Mouse (Mus musculus) forebrain, embryonic 16.5 days (tissue): ENCODE results near the gene Mrpl21. TPM values are rescaled to one million over a fixed set of nuclear protein-coding genes. Genes with fewer than 3 reads are reported as not detected.
A peak's percentile ranks its signal among the peaks of the same experiment; 100 is the strongest.

Experiments
- ATAC-seq: fragments of 200-750 bp; cut with Nextera tagmentation; 2 replicates; pipeline ENCODE4 v1.8.0; 2017; ENCODE audit warnings: mild to moderate bottlenecking, moderate library complexity
- H3K27ac ChIP-seq: fragments of 300-500 bp; sonication (generic); 2 replicates; pipeline ENCODE4 v1.5.1; 2014; ENCODE audit warnings: low read length, control low read depth
- H3K27me3 ChIP-seq: fragments of 300-500 bp; sonication (generic); replicated peaks from 2 replicates; pipeline ENCODE4 v1.6.1; 2014; ENCODE audit warnings: low read length; ENCODE audit not compliant: control insufficient read depth, insufficient read depth
- H3K36me3 ChIP-seq: fragments of 300-500 bp; sonication (generic); 2 replicates; pipeline ENCODE4 v1.6.1; 2014; ENCODE audit not compliant: control insufficient read depth, insufficient read depth
- H3K4me1 ChIP-seq: fragments of 300-500 bp; sonication (generic); replicated peaks from 2 replicates; pipeline ENCODE4 v1.6.1; 2014; ENCODE audit warnings: low read length; ENCODE audit not compliant: control insufficient read depth, insufficient read depth
- H3K4me2 ChIP-seq: fragments of 300-500 bp; sonication (generic); 2 replicates; pipeline ENCODE4 v1.6.1; 2014; ENCODE audit warnings: mild to moderate bottlenecking, low read length, control low read depth
- H3K4me3 ChIP-seq: fragments of 300-500 bp; sonication (generic); replicated peaks from 2 replicates; pipeline ENCODE4 v1.5.1; 2014; ENCODE audit warnings: mild to moderate bottlenecking, low read length, control low read depth
- H3K9ac ChIP-seq: fragments of 300-500 bp; sonication (generic); replicated peaks from 2 replicates; pipeline ENCODE4 v1.6.1; 2014; ENCODE audit warnings: low read depth, low read length, control low read depth
- H3K9me3 ChIP-seq: fragments of 300-500 bp; sonication (generic); 2 replicates; pipeline ENCODE4 v1.6.1; 2016; ENCODE audit warnings: low read length; ENCODE audit not compliant: control insufficient read depth
- WGBS: fragments of 180-500 bp; shearing (Covaris S2); extraction: QIAGEN DNeasy Blood & Tissue Kit; methylation state at CpG from one replicate; pipeline ENCODE4 v1.1.7; 2014; 5-methylcytosine and 5-hydroxymethylcytosine counted together
- polyA plus RNA-seq: library from polyadenylated mRNA; unstranded; fragments of >200 nt; fragmentation: Nextera tagmentation; extraction: Ambion mirVana; gene quantifications from 2 replicates; pipeline ENCODE4 v1.2.1, GENCODE M21; 2015

Gene Mrpl21
- polyA plus RNA-seq, 1 experiment from 2014 or later, result 95.7 TPM

DNA sequence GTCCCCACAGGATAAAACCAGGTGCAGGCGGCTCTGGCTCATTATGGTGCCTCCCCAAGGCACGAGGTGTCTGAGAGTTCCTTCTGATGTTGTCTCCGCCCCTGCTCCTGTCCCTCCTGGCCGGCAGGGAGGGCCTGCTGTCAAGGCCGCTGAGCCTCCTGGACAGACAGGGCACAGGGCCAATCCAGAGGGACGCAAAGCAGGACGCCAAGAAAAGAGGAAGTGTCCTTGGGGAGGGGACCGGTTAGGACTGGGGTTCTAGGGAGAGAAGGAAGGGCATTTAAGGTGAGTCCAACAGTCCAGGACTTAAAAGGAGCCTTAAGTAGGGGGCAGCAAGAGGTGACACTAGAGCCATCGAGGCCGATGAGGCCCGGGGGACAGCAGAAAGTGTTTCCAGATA lies 38.9 kb downstream of the Mrpl21 start:
- Histone ChIP-seq H3K4me2 (no peak overlapping the region; the same call in 1 of the 2 replicates), H3K27ac (no peak overlapping the region), H3K4me1 (peaks cover 39% of the 10 kb centered on the region), H3K36me3 (no peaks in the 10 kb centered on the region), H3K9me3 (no peaks in the 10 kb centered on the region), H3K27me3 (peaks cover 17% of the 10 kb centered on the region), H3K4me3 (no peak overlapping the region), H3K9ac (no peak overlapping the region)
- WGBS, result 12% methylated on average over 11 of the region's 11 CpGs
- no peak for ATAC-seq

DNA sequence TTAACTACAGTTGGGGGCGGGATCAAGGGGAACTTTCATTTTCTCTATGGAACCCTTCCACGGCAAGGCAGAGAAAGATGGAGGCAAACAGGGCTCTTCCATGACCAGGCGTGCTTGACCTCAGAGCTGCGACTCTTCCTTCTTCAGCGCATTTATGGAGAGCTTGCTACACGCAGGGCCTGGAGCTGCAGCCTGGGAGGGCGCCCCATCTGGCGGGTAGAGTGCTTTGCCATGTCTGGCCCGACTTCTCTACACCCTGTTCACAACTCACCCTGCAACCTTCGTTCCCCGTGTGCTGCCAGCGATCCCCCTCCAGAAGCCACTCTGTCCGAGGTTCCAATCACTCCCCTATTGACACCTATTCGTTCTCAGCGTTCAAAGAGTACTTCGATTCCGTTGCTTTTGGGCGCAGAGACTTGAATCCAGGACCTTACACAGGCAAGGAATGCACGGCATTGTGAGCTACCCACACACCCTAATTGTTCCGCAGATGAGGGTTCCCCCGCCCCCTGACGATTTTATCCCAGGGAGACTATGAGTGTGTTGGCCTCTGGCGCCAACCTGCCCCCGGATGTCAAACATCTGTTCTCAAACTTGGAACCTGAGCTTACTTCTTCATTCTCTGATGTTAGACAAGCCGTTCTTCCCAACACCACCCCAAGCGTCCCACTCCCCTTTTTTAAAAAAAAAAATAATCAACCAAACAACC lies 39.7 kb downstream of the Mrpl21 start, which contains the start of gene Cpt1a:
TSS of gene Cpt1a (plus strand) at position 74 of the 709 bp plus-strand sequence.
- Histone ChIP-seq H3K9ac (peak within 1 kb of the TSS; percentile 64), H3K9me3 (no peaks in the 10 kb centered on the region), H3K27me3 (peaks cover 17% of the 10 kb centered on the region), H3K36me3 (no peaks in the 10 kb centered on the region), H3K4me1 (peaks cover 39% of the 10 kb centered on the region), H3K27ac (0 out of 2 replicates have a peak within 1 kb of the TSS, but pooled peaks have one; percentile 8), H3K4me3 (peak within 1 kb of the TSS; percentile 70), H3K4me2 (peak within 1 kb of the TSS; percentile 91)
- no peak for ATAC-seq
- 7% methylated on average over 26 of the region's 26 CpGs for WGBS

DNA sequence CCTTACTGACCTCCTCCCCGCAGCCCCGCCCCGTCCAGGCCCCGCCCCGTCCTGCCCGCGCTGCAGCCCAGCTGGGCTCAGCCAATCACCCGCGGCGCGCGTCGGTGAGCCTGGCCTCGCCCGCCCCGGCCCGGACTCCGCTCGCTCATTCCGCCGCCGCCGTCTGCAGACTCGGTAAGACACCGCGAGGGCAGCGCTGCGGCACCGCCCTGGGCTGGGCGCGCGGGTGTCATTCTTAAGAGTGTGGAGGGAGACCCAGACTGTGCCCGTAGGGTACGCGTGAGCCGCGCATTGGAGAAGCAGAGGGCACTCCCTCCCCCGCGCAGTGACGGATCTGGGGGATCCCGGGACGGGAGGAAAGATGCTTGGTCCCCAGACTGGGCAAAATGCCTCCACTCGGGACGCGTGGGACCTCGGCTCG lies 40.5 kb downstream of the Mrpl21 start:
- H3K9me3 ChIP-seq, result no peaks in the 10 kb centered on the region
- H3K27ac ChIP-seq, result 0 out of 2 replicates have a peak overlapping the region, but pooled peaks have one; percentile 8
- peak; percentile 67 for ATAC-seq
- H3K9ac ChIP-seq, result peak overlapping the region; percentile 64
- WGBS, result under 1% methylated on average over 47 of the region's 47 CpGs
- H3K4me3 ChIP-seq, result peak overlapping the region; percentile 70
- peak overlapping the region; percentile 91 for H3K4me2 ChIP-seq
- H3K27me3 ChIP-seq, result peaks cover 17% of the 10 kb centered on the region
- peaks cover 39% of the 10 kb centered on the region for H3K4me1 ChIP-seq
- H3K36me3 ChIP-seq, result no peaks in the 10 kb centered on the region

DNA sequence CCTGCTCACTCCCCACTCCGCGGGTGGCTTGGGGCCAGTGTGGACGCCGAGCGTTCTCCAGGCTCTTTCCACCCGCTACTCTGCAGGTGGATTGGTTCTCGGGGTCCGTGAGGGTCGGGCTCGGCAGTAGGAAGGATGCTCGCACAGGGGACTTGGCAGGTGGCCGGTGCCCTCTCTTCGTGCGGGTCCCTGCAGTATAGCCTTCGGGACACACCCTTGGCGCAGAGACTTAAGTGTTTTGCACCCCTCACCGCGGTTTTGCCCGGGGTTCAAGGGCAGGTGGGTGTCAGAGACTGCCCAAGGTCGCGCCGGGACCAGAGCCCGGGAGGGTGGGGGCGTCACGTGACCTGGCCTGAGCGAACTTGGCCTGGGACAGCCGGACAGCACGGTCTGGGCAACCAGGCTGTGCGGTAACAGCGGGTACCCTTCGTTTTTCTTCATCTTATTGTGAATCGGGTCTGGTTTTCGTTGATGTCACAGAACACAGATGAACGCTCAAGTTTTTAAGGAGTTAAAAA lies 41.1 kb downstream of the Mrpl21 start:
- Histone ChIP-seq H3K27ac (no peak overlapping the region; the same call in 1 of the 2 replicates), H3K9ac (peak overlapping the region; percentile 64), H3K4me1 (peaks cover 39% of the 10 kb centered on the region), H3K9me3 (no peaks in the 10 kb centered on the region), H3K4me3 (peak overlapping the region; percentile 70), H3K4me2 (peak overlapping the region; percentile 91), H3K27me3 (peaks cover 17% of the 10 kb centered on the region), H3K36me3 (no peaks in the 10 kb centered on the region)
- no peak for ATAC-seq
- under 1% methylated on average over 34 of the region's 34 CpGs for WGBS

DNA sequence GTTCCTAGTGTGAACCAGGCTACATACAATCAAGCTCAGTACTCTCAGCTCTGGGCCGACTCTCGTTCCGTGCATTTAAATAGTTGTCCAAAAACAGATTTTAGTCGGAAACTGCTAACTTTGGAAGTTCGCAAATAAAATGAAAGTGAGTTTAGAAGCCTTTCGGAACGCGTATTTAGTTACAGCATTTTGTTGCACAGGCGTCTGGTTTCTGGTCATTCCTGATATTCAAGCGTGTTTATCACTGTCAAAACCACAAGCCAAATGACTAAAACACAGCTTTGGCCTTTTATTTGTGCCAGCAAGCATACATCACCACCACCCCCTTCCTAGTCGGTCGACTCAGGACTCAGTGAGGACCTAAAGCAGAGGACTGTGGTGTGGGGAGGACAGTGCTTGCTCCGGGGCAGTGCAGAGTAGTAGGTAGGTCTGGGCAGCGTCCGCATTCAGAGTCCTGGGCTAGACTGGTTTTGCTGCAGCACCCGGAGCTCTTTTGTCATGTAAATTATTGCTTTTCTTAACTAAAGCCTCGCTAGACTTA lies 41.6 kb downstream of the Mrpl21 start:
- Histone ChIP-seq H3K27ac (peak overlapping the region; percentile 87), H3K36me3 (no peaks in the 10 kb centered on the region), H3K9ac (no peak overlapping the region; the same call in none of the 2 replicates), H3K4me2 (peak overlapping the region; percentile 91), H3K4me1 (peaks cover 39% of the 10 kb centered on the region), H3K4me3 (peak overlapping the region; percentile 70), H3K27me3 (peaks cover 17% of the 10 kb centered on the region), H3K9me3 (no peaks in the 10 kb centered on the region)
- no peak for ATAC-seq
- WGBS, result 2% methylated on average over 17 of the region's 17 CpGs

DNA sequence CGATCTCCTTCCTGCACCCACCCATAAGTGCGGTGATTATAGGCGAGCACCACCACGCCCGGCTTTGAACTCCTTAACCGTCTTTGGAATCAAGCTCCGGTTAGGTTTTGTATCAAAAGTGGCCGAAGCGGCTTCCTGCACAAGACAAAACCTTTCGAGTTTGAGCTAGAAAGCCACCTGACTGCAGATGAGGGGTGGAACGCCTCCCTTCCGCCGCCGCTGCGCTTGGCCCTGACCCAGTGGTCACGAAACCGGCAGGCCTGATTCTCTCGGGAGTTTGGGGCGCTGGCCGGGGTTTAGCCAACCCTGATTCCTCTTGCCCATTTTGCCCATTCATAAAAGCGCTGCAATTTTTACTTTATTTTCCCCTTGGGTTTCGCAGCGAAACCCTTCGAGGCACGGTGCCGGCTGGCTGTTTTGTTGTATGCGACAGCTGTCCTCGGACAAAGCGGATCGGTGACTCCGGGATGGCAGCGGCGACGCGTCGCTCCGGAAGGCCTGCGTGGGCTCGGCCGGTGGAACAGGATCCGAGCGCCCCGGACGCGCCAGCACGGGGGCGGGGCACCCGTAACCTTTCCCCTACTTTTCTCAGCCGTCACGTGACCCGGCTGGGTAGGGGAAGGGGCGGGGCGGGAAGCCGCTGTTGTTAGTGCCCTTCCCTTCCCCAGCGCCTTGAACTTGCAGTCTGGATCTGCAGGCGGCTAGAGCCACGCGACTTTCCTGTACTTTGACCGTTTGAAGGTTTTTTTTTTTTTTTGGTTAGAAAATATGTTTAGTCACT lies 42.4 kb downstream of the Mrpl21 start:
- peak; percentile 73 for ATAC-seq
- peak overlapping the region; percentile 91 for H3K4me2 ChIP-seq
- H3K9ac ChIP-seq, result peak overlapping the region; percentile 59
- H3K27ac ChIP-seq, result peak overlapping the region; percentile 87
- H3K36me3 ChIP-seq, result no peaks in the 10 kb centered on the region
- no peaks in the 10 kb centered on the region for H3K9me3 ChIP-seq
- peak overlapping the region; percentile 70 for H3K4me3 ChIP-seq
- under 1% methylated on average over 59 of the region's 59 CpGs for WGBS
- peaks cover 39% of the 10 kb centered on the region for H3K4me1 ChIP-seq
- H3K27me3 ChIP-seq, result peaks cover 17% of the 10 kb centered on the region

DNA sequence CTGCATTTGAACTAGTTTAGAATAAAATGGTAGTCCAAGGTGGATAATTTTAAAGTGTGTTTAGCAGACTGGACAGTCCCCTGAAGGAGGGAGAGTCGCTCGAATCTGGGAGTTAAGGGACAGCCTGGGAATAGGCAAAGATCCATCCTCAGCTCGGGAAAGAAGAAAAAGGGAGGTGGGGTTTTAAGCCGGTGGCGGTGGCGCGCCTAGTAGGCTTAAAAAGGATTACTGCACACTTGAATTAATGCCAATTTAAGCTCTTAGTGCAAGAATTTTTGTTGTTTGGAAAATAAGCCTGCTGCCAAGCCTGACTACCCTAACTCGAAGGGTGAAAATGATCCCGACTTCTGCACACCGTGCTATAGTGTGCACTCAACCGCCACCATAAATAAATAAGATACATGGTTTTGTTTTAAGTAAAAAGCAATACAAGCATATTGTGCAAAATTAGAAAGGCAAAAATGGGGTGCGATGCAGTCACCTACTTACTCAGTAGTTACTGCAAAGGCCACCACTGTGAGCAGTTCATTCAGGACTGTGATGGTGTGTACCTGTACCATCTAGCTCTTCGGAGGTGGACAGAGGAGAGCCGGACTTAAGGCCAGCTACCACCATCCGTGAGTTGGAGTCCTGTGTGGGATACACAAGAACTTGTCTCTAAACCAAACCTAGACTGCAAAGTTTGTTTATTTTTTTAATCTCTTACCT lies 43.2 kb downstream of the Mrpl21 start:
- Histone ChIP-seq H3K36me3 (no peaks in the 10 kb centered on the region), H3K4me1 (peaks cover 39% of the 10 kb centered on the region), H3K27me3 (peaks cover 17% of the 10 kb centered on the region), H3K4me3 (peak overlapping the region; percentile 70), H3K4me2 (peak overlapping the region; percentile 91), H3K27ac (peak overlapping the region; percentile 87), H3K9me3 (no peaks in the 10 kb centered on the region), H3K9ac (peak overlapping the region; percentile 59)
- WGBS, result 17% methylated on average over 15 of the region's 15 CpGs
- peak; percentile 9; the same call in 1 of the 2 replicates for ATAC-seq

DNA sequence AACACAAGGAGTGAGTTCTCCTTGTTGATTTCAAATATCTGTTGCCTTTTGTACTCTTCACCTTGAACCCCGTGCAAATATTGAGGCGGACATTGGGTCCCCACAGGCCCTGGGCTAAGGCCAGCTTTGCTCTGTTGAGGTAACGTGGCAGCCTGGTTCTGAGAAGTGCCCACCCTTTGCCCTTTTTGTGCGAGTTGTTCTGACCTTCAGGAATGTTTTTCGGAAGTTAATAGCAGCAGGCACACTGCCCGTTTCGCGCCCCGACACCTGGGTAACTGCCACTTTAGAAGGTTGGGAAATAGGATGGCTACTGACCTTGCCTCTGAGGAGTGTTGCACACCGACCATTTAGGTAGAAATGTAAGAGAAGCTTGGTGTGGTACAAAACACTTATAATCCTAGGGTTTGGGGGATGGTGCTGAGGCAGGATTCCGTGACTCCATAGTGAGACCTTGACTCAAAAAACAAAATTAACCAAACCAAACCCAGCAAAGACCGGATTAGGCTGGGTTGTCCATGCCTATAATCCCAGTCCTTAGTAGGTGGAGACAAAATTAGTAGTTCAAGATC lies 43.9 kb downstream of the Mrpl21 start:
- 69% methylated on average over 12 of the region's 12 CpGs for WGBS
- no peaks in the 10 kb centered on the region for H3K36me3 ChIP-seq
- H3K9me3 ChIP-seq, result no peaks in the 10 kb centered on the region
- H3K4me3 ChIP-seq, result no peak overlapping the region
- no peak overlapping the region for H3K9ac ChIP-seq
- ATAC-seq, result no peak
- H3K27me3 ChIP-seq, result peaks cover 15% of the 10 kb centered on the region
- no peak overlapping the region for H3K4me2 ChIP-seq
- no peak overlapping the region for H3K27ac ChIP-seq
- H3K4me1 ChIP-seq, result peaks cover 39% of the 10 kb centered on the region
